8 mouse cellular contexts compared by ENCODE assay signal in the genomic region with DNA sequence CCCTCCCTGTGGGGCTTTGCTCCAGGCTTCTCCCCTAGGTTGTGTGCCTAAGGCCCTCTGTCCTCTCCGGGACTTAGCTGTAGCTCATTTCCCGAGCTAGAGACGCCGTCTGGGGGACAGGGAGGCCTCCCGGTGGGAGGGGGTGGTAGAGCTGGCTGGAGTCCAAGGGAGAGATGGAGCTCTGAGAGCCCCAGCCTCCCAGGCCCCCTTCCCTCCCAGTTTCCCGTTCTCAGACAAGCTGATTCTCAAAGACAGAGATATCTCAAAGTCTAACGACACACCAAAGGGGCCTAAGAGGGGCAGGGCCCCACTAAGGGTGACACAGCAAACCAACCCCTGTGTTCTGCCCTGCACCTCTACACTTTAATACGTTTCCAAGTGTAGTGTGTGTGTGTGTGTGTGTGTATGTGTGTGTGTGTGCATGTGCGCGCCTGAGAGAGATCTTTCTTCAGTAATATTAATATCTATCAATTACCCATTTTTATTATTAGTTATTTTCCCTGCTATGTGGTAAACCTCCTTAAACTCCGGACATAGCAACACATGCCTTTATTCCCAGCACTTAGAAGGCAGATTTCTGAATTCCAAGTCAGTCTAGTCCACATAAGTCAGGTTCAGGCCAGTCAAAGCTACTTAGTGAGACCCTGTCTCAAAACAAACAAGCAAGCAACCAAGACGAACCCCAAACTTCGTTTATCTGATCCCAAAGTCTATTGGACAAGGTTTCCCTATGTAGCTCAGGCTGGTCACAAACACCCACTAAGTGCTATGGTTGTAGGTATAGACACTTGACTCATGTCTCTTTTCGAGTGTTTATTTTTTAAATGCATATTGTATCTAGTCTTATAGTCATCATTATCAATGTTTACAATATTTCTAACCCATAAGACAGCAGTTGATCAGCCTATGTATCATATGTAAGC. TPM values are rescaled to one million over a fixed set of nuclear protein-coding genes. Genes with fewer than 3 reads are reported as not detected.
A peak's percentile ranks its signal among the peaks of the same experiment; 100 is the strongest.
DNase-seq lines count a peak whose midpoint lies in the region; ATAC-seq and TF ChIP-seq lines count a peak whose summit lies in the region.

No protein-coding gene starts in this region.

- H3K4me2 ChIP-seq in kidney, embryonic 15.5 days: peak overlapping the region; percentile 92
- peak overlapping the region; percentile 63 for H3K4me2 ChIP-seq in lung, embryonic 15.5 days
- peak overlapping the region; percentile 91 for H3K4me2 ChIP-seq in stomach, embryonic 14.5 days (replicated peaks; ENCODE audit: low read depth, low read length)

- H3K4me1 ChIP-seq in brown adipose tissue, adult 24 weeks (ENCODE audit: control insufficient read depth, insufficient read depth, insufficient read length, low read length): peaks cover 19% of the 10 kb centered on the region
- peaks cover 67% of the 10 kb centered on the region for H3K4me1 ChIP-seq in kidney, embryonic 15.5 days
- peaks cover 51% of the 10 kb centered on the region for H3K4me1 ChIP-seq in lung, embryonic 15.5 days
- H3K4me1 ChIP-seq in stomach, embryonic 14.5 days (ENCODE audit: control insufficient read depth, insufficient read depth, low read length): peaks cover 45% of the 10 kb centered on the region

- peaks cover 22% of the 10 kb centered on the region for H3K36me3 ChIP-seq in kidney, embryonic 15.5 days
- H3K36me3 ChIP-seq in lung, embryonic 15.5 days: peaks cover 26% of the 10 kb centered on the region
- peaks cover 6% of the 10 kb centered on the region; the same call in 1 of the 2 replicates for H3K36me3 ChIP-seq in stomach, embryonic 14.5 days (ENCODE audit: control insufficient read depth, insufficient read depth, low read length)

- H3K9ac ChIP-seq in kidney, embryonic 15.5 days: peak overlapping the region; percentile 54
- peak overlapping the region; percentile 57 for H3K9ac ChIP-seq in lung, embryonic 15.5 days
- H3K9ac ChIP-seq in stomach, embryonic 14.5 days (replicated peaks; ENCODE audit: low read depth, low read length): peak overlapping the region; percentile 64

- 29% methylated on average over 14 of the region's 14 CpGs for WGBS in kidney, embryonic 15.5 days
- 14% methylated on average over 14 of the region's 14 CpGs for WGBS in lung, embryonic 15.5 days
- WGBS in stomach, embryonic 14.5 days: 23% methylated on average over 14 of the region's 14 CpGs

- DNase-seq in layer of hippocampus, adult 2 months (ENCODE audit: low spot score in 2 of 2): peak in 1 of 2 experiments; percentile 44
- DNase-seq in layer of hippocampus, adult 9-11 months: no peak
- DNase-seq in heart, adult 18-20 months: peak; percentile 50 to 70
- DNase-seq in spleen, adult 12 weeks (ENCODE audit: low spot score): no peak

- peak; percentile 16; the same call in 1 of the 2 replicates for ATAC-seq in kidney, embryonic 15.5 days (replicated peaks; ENCODE audit: low FRiP score)
- ATAC-seq in lung, embryonic 15.5 days (ENCODE audit: borderline replicate concordance, extremely low read depth, low FRiP score, low TSS enrichment): peak; percentile 5; the same call in 1 of the 2 replicates
- ATAC-seq in stomach, embryonic 14.5 days (ENCODE audit: insufficient number of reproducible peaks, insufficient read depth, low FRiP score, low read depth): peak; percentile 11; the same call in 1 of the 2 replicates

- H3K27me3 ChIP-seq in kidney, embryonic 15.5 days: no peaks in the 10 kb centered on the region
- no peaks in the 10 kb centered on the region for H3K27me3 ChIP-seq in lung, embryonic 15.5 days
- no peaks in the 10 kb centered on the region for H3K27me3 ChIP-seq in stomach, embryonic 14.5 days (ENCODE audit: control insufficient read depth, insufficient read depth, low read length)

- H3K4me3 ChIP-seq in layer of hippocampus, adult 2 months: peak overlapping the region; percentile 76
- H3K4me3 ChIP-seq in brown adipose tissue, adult 24 weeks (ENCODE audit: insufficient read depth, low read depth, low read length): peak overlapping the region; percentile 63; the same call in 1 of the 2 replicates
- peak overlapping the region; percentile 54 for H3K4me3 ChIP-seq in kidney, embryonic 15.5 days (replicated peaks)
- peak overlapping the region; percentile 43 for H3K4me3 ChIP-seq in lung, embryonic 15.5 days
- H3K4me3 ChIP-seq in stomach, embryonic 14.5 days (ENCODE audit: low read depth, low read length): peak overlapping the region; percentile 51

- peak overlapping the region; percentile 94 for H3K27ac ChIP-seq in layer of hippocampus, adult 2 months
- no peak overlapping the region for H3K27ac ChIP-seq in brown adipose tissue, adult 24 weeks (replicated peaks; ENCODE audit: low read depth, low read length)
- peak overlapping the region; percentile 98 for H3K27ac ChIP-seq in kidney, embryonic 15.5 days
- H3K27ac ChIP-seq in lung, embryonic 15.5 days: peak overlapping the region; percentile 100
- H3K27ac ChIP-seq in stomach, embryonic 14.5 days (ENCODE audit: low read length): peak overlapping the region; percentile 98

- TF ChIP-seq CTCF in layer of hippocampus, adult 2 months (conservative IDR thresholded peaks at IDR 0.05): no peak

- H3K9me3 ChIP-seq in kidney, embryonic 15.5 days (replicated peaks): no peaks in the 10 kb centered on the region
- H3K9me3 ChIP-seq in lung, embryonic 15.5 days: no peaks in the 10 kb centered on the region
- H3K9me3 ChIP-seq in stomach, embryonic 14.5 days (ENCODE audit: control insufficient read depth, low read depth, low read length): no peaks in the 10 kb centered on the region

RNA-seq across cellular contexts. Expression of a gene that starts 5.4 kb away (rescaled TPM):
- 10 to 100 TPM; 16.0 to 16.6 TPM for total RNA-seq in layer of hippocampus, adult 2 months (2021)
- 0.25 TPM in 1 of 2 replicates, not detected in the other for polyA plus RNA-seq in brown adipose tissue, adult 24 weeks (2012; ENCODE audit: insufficient read depth, insufficient read length, missing spikeins)
- 1 to 10 TPM; 1.9 to 4.1 TPM for total RNA-seq in heart, adult 18-20 months (2021)
- polyA plus RNA-seq in kidney, embryonic 15.5 days (2015; fragmentation: Nextera tagmentation; extraction: Ambion mirVana): 18.4 and 22.5 TPM in 2 replicates
- 37.6 and 41.5 TPM in 2 replicates for polyA plus RNA-seq in lung, embryonic 15.5 days (2015; fragmentation: Nextera tagmentation; extraction: Ambion mirVana)
- polyA plus RNA-seq in stomach, embryonic 14.5 days (2014; fragmentation: Nextera tagmentation; extraction: Ambion mirVana): 46.0 and 51.7 TPM in 2 replicates

RNA-seq across cellular contexts. Expression of a gene that starts 17.0 kb away (rescaled TPM):
- 1 to 10 TPM; 3.5 to 4.1 TPM for total RNA-seq in layer of hippocampus, adult 2 months (2021)
- not detected in 2 replicates for polyA plus RNA-seq in brown adipose tissue, adult 24 weeks (2012; ENCODE audit: insufficient read depth, insufficient read length, missing spikeins)
- total RNA-seq in heart, adult 18-20 months (2021): under 1 TPM in 1 of 2 experiments, not detected in 1; 0.08 TPM
- polyA plus RNA-seq in kidney, embryonic 15.5 days (2015; fragmentation: Nextera tagmentation; extraction: Ambion mirVana): 0.09 and 0.13 TPM in 2 replicates
- 0.10 and 0.19 TPM in 2 replicates for polyA plus RNA-seq in lung, embryonic 15.5 days (2015; fragmentation: Nextera tagmentation; extraction: Ambion mirVana)
- 0.10 and 0.24 TPM in 2 replicates for polyA plus RNA-seq in stomach, embryonic 14.5 days (2014; fragmentation: Nextera tagmentation; extraction: Ambion mirVana)

RNA-seq across cellular contexts. Expression of a gene that starts 29.1 kb away (rescaled TPM):
- 100 to 1,000 TPM; 148 to 155 TPM for total RNA-seq in layer of hippocampus, adult 2 months (2021)
- 36.7 and 41.0 TPM in 2 replicates for polyA plus RNA-seq in brown adipose tissue, adult 24 weeks (2012; ENCODE audit: insufficient read depth, insufficient read length, missing spikeins)
- total RNA-seq in heart, adult 18-20 months (2021): 10 to 100 TPM; 98.8 to 98.9 TPM
- polyA plus RNA-seq in kidney, embryonic 15.5 days (2015; fragmentation: Nextera tagmentation; extraction: Ambion mirVana): 110 and 115 TPM in 2 replicates
- 107 and 110 TPM in 2 replicates for polyA plus RNA-seq in lung, embryonic 15.5 days (2015; fragmentation: Nextera tagmentation; extraction: Ambion mirVana)
- polyA plus RNA-seq in stomach, embryonic 14.5 days (2014; fragmentation: Nextera tagmentation; extraction: Ambion mirVana): 93.6 and 94.4 TPM in 2 replicates

Comparison
In these comparisons a context has a peak if more than half of its experiments do, and no peak if none do; other contexts are left out.
1. DNase-seq: peak in heart, adult 18-20 months (2 of 2); none in layer of hippocampus, adult 9-11 months (single experiment) and spleen, adult 12 weeks (single experiment).
2. RNA of a gene that starts 5.4 kb away (polyA plus RNA-seq): 46.0 to 51.7 TPM in stomach, embryonic 14.5 days, 37.6 to 41.5 TPM in lung, embryonic 15.5 days and 18.4 to 22.5 TPM in kidney, embryonic 15.5 days; 0.25 TPM in brown adipose tissue, adult 24 weeks; every median in the first group is over 10 times any median in the second.
3. Peak in every context shown above with its lines, with median percentiles within 50 percentile points of each other: H3K4me3 ChIP-seq, ATAC-seq, H3K4me2 ChIP-seq and H3K9ac ChIP-seq.